Mouse (Mus musculus): Measurements from ENCODE around the gene Bhlha9.
"Not testable (repeated sequence)": the region's sequence is repeated elsewhere in the genome, so short reads cannot be mapped to it uniquely, and the experiment has no call there.

DNA sequence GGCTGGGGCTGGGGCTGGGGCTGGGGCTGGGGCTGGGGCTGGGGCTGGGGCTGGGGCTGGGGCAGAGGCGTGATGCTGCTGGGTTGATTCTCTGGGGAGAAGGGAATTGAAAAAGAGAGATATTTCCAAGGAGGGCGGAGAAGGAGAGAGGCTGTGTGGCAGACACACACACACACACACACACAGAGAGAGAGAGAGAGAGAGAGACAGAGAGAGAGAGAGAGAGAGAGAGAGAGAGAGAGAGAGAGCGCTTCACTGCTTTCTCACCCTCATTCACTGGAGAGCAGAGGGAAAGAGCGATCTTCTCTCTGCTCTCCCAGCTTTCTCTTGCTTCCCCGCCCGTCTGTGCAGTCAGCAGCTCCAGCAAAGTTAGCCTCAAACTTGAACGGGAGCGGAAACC is 7.2 kb downstream of the Bhlha9 start, which contains the start of gene Trarg1:
- not testable (repeated sequence) for TF ChIP-seq CTCF (IDR thresholded peaks at IDR 0.05; ENCODE audit: borderline replicate concordance, extremely low read depth, insufficient read depth, insufficient read length); POLR2A (IDR thresholded peaks at IDR 0.05; ENCODE audit: borderline replicate concordance, extremely low read depth, insufficient read depth, insufficient read length, poor library complexity, severe bottlenecking)
